Mouse (Mus musculus) hindbrain, embryonic 13.5 days (tissue): ENCODE measurements around the gene Cnr2. TPM values are rescaled to one million over a fixed set of nuclear protein-coding genes. Genes with fewer than 3 reads are reported as not detected.

Experiments
- ATAC-seq: fragments of 200-750 bp; cut with Nextera tagmentation; 2 replicates; pipeline ENCODE4 v1.8.0; 2017; ENCODE audit warnings: moderate TSS enrichment; ENCODE audit not compliant: low FRiP score
- H3K27ac ChIP-seq: fragments of 300-500 bp; sonication (generic); 2 replicates; pipeline ENCODE4 v1.5.1; 2015; ENCODE audit warnings: inconsistent platforms, mild to moderate bottlenecking, moderate library complexity
- H3K27me3 ChIP-seq: fragments of 300-500 bp; sonication (generic); 2 replicates; pipeline ENCODE4 v1.6.1; 2015; ENCODE audit warnings: mild to moderate bottlenecking, inconsistent platforms
- H3K36me3 ChIP-seq: fragments of 300-500 bp; sonication (generic); 2 replicates; pipeline ENCODE4 v1.6.1; 2015; ENCODE audit warnings: mild to moderate bottlenecking, inconsistent platforms
- H3K4me1 ChIP-seq: fragments of 300-500 bp; sonication (generic); replicated peaks from 2 replicates; pipeline ENCODE4 v1.6.1; 2015; ENCODE audit warnings: inconsistent platforms
- H3K4me2 ChIP-seq: fragments of 300-500 bp; sonication (generic); 2 replicates; pipeline ENCODE4 v1.6.1; 2015; ENCODE audit warnings: inconsistent platforms, mild to moderate bottlenecking, moderate library complexity
- H3K4me3 ChIP-seq: fragments of 300-500 bp; sonication (generic); 2 replicates; pipeline ENCODE4 v1.5.1; 2015; ENCODE audit warnings: mild to moderate bottlenecking, inconsistent platforms
- H3K9ac ChIP-seq: fragments of 300-500 bp; sonication (generic); 2 replicates; pipeline ENCODE4 v1.6.1; 2015; ENCODE audit warnings: mild to moderate bottlenecking, inconsistent platforms
- H3K9me3 ChIP-seq: fragments of 300-500 bp; sonication (generic); 2 replicates; pipeline ENCODE4 v1.6.1; 2016; ENCODE audit warnings: inconsistent platforms
- WGBS: fragments of 180-500 bp; shearing (Covaris S2); methylation state at CpG from one replicate; pipeline ENCODE4 v1.1.7; 2015; 5-methylcytosine and 5-hydroxymethylcytosine counted together
- polyA plus RNA-seq: library from polyadenylated mRNA; unstranded; fragments of >200 nt; fragmentation: Nextera tagmentation; extraction: Ambion mirVana; gene quantifications from 2 replicates; pipeline ENCODE4 v1.2.1, GENCODE M21; 2015

Gene Cnr2
- polyA plus RNA-seq, 1 experiment from 2014 or later = 0.17 TPM

- Histone ChIP-seq H3K4me1 (peaks cover 25% of the 10 kb centered on the region), H3K9me3 (no peaks in the 10 kb centered on the region), H3K36me3 (no peaks in the 10 kb centered on the region), H3K27me3 (no peaks in the 10 kb centered on the region), H3K9ac (no peak overlapping the region), H3K4me2 (no peak overlapping the region), H3K4me3 (no peak overlapping the region), H3K27ac (no peak overlapping the region)
- 95% methylated on average over 6 of the region's 6 CpGs for WGBS
- ATAC-seq = no peak
Measured at GRCm38 (mm10) chr4:135880018-135880417, 15.2 kb upstream of the Cnr2 start.

DNA sequence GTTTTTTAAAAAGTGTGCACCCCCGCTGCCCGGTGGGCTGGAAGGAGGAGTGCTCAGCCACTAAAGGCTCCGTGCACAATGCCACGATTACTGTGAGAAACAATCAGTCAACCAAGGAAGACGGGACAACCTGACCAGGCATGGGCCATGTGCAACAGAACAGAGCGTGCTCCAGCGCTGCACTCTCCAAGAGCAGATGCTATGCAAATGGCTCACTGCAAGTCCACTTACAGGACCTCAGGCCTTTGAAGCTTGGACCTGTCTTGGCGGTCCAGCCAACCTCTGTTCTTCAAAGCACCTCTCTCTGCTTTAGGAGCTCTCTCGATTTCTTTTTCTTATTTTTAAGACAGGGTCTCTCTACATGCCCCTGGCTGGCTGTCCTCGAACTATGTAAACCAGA is 14.6 kb upstream of the Cnr2 start:
- H3K4me2 ChIP-seq = no peak overlapping the region
- 82% methylated on average over 10 of the region's 10 CpGs for WGBS

GRCm38 (mm10) chr4:135882023-135882422 is 13.2 kb upstream of the Cnr2 start:
- WGBS = 89% methylated on average over 6 of the region's 6 CpGs
- no peaks in the 10 kb centered on the region for H3K27me3 ChIP-seq
- no peak overlapping the region for H3K9ac ChIP-seq
- no peak overlapping the region for H3K4me3 ChIP-seq
- no peak for ATAC-seq
- H3K27ac ChIP-seq = no peak overlapping the region
- H3K4me2 ChIP-seq = no peak overlapping the region
- H3K4me1 ChIP-seq = peaks cover 6% of the 10 kb centered on the region
- no peaks in the 10 kb centered on the region for H3K36me3 ChIP-seq
- H3K9me3 ChIP-seq = no peaks in the 10 kb centered on the region

More for the DNA sequence above, 14.6 kb upstream of the Cnr2 start:
- H3K4me1 ChIP-seq = peaks cover 20% of the 10 kb centered on the region
- no peak for ATAC-seq
- no peaks in the 10 kb centered on the region for H3K9me3 ChIP-seq
- no peaks in the 10 kb centered on the region for H3K36me3 ChIP-seq
- H3K9ac ChIP-seq = no peak overlapping the region
- H3K27me3 ChIP-seq = no peaks in the 10 kb centered on the region
- H3K27ac ChIP-seq = no peak overlapping the region
- H3K4me3 ChIP-seq = no peak overlapping the region

DNA sequence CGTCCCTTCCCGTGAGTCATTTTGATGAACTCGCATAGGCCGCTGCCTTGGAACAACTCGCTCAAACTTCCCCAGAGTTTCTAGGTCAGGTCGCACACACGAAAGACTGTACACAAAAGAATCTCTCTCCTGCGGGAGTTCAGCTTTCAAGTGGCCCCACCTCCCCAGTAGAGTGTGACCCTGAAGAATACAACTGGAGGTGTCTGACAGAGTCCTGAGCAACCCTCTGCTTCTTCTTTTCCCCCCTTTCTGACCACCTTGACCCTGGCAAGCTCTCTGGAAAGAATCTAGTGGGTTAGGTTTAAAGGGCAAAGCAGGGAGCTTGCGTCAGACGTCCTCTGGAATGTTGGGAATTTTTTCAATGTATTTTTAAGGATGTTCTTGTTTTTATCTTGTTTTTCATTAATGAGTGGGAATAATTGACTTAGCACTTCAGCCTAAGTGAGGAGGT is 11.8 kb upstream of the Cnr2 start:
- WGBS = 46% methylated on average over 10 of the region's 10 CpGs
- Histone ChIP-seq H3K9ac (no peak overlapping the region), H3K4me3 (no peak overlapping the region), H3K4me1 (0 out of 2 replicates have a peak, but pooled peaks cover 4% of the 10 kb centered on the region), H3K27ac (no peak overlapping the region), H3K4me2 (no peak overlapping the region), H3K9me3 (no peaks in the 10 kb centered on the region), H3K27me3 (no peaks in the 10 kb centered on the region), H3K36me3 (no peaks in the 10 kb centered on the region)
- no peak for ATAC-seq

DNA sequence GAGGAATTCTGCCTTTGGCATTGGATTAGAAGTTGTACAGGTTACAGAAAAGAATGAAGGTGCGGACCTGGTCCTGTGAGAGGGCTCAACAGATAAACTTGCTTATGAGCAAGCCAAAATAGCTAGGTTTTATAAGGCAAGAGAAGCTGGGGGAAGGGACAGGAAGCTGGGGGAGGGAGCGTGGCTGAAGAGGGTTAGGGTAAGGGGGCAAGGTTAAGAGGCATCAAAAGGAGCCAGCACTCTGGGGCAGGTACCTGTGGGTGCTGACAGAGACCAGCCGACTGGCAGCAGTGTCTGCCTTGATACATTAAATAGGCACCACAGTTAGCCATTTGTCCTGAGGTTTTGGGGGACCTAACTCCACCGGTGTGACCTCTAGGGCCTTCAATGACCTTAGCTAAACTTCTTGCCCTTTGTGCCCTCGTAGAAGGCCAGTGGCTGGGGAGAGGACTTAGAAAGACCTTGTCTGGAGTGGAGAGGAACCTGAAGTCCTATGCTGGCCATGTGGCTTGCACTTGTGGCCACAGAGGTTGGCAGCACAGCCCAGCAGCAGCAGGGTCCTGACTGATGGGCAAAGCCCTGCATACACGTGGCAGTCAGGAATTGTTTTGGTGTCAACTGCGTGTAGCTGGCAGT is 11.2 kb upstream of the Cnr2 start:
- ATAC-seq = no peak
- Histone ChIP-seq H3K4me2 (no peak overlapping the region), H3K4me3 (no peak overlapping the region), H3K9ac (no peak overlapping the region), H3K27ac (no peak overlapping the region), H3K27me3 (no peaks in the 10 kb centered on the region), H3K4me1 (0 out of 2 replicates have a peak, but pooled peaks cover 4% of the 10 kb centered on the region), H3K36me3 (no peaks in the 10 kb centered on the region), H3K9me3 (no peaks in the 10 kb centered on the region)
- 73% methylated on average over 7 of the region's 7 CpGs for WGBS

DNA sequence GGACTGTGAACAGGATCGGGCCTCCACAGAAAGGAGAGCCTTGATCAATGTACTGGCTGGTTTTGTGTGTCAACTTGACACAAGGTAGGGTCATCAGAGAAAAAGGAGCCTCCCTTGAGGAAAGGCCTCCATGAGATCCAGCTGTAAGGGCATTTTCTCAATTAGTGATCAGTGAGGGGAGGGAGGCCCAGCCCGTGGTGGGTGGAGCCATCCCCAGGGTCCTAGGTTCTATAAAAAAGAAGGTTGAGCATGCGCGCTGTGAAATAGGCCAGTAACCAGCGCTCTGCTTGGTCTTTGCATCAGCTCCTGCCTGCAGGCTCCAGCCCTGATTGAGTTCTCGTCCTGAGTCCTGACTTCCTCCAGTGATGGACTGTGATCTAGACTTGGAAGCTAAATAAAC is 10.7 kb upstream of the Cnr2 start:
- H3K4me2 ChIP-seq = no peak overlapping the region
- no peak for ATAC-seq
- no peak overlapping the region for H3K4me3 ChIP-seq
- H3K9ac ChIP-seq = no peak overlapping the region
- 0 out of 2 replicates have a peak, but pooled peaks cover 4% of the 10 kb centered on the region for H3K4me1 ChIP-seq
- H3K9me3 ChIP-seq = no peaks in the 10 kb centered on the region
- H3K27ac ChIP-seq = no peak overlapping the region
- no peaks in the 10 kb centered on the region for H3K36me3 ChIP-seq
- no peaks in the 10 kb centered on the region for H3K27me3 ChIP-seq
- WGBS = 52% methylated on average over 6 of the region's 6 CpGs

DNA sequence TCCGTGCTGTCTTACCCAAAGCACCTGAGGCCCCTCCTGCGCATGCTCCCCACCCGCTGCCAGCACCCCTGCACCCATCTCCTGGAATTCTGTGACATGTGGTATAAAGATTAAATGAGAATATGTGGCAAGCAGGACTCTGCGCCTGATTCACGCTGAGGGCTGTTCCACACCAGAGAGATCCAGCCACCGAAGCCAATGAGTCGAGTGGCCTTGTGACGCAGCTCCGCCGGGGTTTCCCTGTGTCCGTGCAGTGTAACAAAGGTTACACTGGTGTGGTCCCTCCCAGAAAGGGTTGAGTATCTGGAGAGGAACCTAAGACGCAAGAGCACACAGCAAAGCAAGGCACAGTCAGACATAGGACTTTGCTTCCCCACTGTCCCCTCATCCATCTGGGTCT is 9.5 kb upstream of the Cnr2 start:
- no peak overlapping the region for H3K27ac ChIP-seq
- no peak overlapping the region for H3K4me2 ChIP-seq
- no peak overlapping the region for H3K4me3 ChIP-seq
- no peaks in the 10 kb centered on the region for H3K27me3 ChIP-seq
- no peak for ATAC-seq
- no peaks in the 10 kb centered on the region for H3K36me3 ChIP-seq
- 0 out of 2 replicates have a peak, but pooled peaks cover 4% of the 10 kb centered on the region for H3K4me1 ChIP-seq
- H3K9me3 ChIP-seq = no peaks in the 10 kb centered on the region
- no peak overlapping the region for H3K9ac ChIP-seq
- WGBS = 93% methylated on average over 12 of the region's 12 CpGs

DNA sequence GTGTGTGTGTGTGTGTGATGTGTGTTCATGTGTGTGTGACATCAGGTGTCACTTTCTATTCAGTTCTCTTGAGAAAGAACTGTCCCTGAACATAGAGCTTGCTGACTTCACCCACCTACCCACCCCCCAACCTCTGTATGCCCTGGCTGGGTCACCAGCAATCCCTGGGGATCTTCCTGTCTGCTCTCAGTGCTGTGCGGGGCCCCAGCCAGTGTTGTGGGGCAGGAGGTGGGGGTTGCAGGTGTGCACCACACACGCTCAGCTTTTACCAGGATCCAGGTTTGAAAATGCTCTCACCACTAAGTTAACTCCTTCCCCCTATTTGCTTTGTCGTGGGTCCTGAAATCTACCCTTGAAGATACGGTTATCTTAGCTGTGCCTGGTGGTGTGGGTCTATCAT is 9.0 kb upstream of the Cnr2 start:
- Histone ChIP-seq H3K4me1 (0 out of 2 replicates have a peak, but pooled peaks cover 4% of the 10 kb centered on the region), H3K27me3 (no peaks in the 10 kb centered on the region), H3K27ac (no peak overlapping the region), H3K4me3 (no peak overlapping the region), H3K4me2 (no peak overlapping the region), H3K36me3 (no peaks in the 10 kb centered on the region), H3K9me3 (no peaks in the 10 kb centered on the region), H3K9ac (no peak overlapping the region)
- no peak for ATAC-seq
- WGBS = 91% methylated on average over 4 of the region's 4 CpGs

DNA sequence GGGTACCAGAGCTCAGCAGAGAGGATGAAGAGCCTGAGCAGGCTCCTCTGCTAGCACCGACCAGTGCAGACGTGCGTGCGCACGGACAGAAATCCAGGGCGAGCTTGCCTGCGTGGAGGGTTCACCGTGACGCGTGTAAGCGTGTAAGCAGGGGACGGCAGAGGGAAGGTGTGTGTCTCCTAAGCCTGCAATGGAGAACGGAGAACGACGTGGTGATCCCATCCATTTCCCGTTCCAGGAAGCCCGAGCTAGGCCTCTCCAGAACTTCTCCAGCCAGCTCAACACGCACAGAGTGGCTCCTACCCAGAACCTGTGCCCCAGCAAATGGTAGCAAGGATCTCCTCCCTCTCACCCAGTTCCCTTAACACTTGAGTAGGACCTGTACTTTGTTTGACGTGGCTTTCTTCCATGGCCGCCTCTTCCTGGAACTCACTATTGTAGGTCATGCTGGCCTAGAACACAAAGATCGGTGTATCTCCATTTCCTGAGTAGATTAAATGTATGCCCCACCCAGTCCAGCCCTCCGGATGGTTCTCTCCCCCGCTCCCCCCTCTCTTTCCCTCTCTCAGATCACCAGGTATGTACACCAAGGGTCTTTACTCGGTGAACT is 6.6 kb upstream of the Cnr2 start:
- Histone ChIP-seq H3K27me3 (no peaks in the 10 kb centered on the region), H3K36me3 (no peaks in the 10 kb centered on the region), H3K9me3 (no peaks in the 10 kb centered on the region), H3K9ac (no peak overlapping the region), H3K4me1 (0 out of 2 replicates have a peak, but pooled peaks cover 4% of the 10 kb centered on the region), H3K27ac (no peak overlapping the region), H3K4me2 (no peak overlapping the region), H3K4me3 (no peak overlapping the region)
- 94% methylated on average over 24 of the region's 24 CpGs for WGBS
- no peak for ATAC-seq

DNA sequence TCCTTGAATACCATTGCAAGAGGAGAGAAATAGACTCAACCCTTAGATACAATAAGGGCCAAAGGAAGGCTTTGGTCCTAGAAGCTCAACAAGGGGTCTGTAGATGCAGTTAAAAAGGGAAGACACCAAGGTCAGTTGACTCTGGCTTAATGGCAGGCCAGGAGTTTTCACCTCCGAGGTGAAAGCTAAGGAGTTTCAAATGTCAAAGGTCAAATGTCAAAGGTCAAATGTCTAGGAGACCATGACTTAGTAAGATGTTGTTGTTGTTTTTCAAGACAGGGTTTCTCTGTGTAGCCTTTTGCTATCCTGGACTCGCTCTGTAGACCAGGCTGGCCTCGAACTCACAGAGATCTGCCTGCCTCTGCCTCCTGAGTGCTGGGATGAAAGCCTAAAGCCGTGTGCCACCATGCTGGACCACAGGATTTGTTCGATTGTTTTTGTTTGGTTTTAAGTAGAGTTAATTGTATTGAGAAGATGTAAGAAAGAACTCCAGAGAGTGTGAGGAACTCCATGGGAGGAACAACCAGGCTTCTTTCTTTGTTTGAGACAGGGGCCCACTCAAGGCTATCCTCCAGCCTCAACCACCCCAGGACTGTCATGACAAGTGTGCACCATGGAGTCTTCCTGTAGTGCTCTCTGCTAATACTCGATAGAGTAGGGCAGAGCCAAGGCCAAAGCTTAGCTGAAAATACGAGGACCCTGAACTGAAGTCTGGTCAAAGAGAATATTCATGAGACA is 5.9 kb upstream of the Cnr2 start:
- H3K36me3 ChIP-seq = no peaks in the 10 kb centered on the region
- WGBS = 86% methylated on average over 7 of the region's 7 CpGs
- no peaks in the 10 kb centered on the region for H3K27me3 ChIP-seq
- no peaks in the 10 kb centered on the region for H3K9me3 ChIP-seq
- H3K4me1 ChIP-seq = 0 out of 2 replicates have a peak, but pooled peaks cover 2% of the 10 kb centered on the region
- H3K4me2 ChIP-seq = no peak overlapping the region
- no peak overlapping the region for H3K27ac ChIP-seq
- ATAC-seq = no peak
- H3K4me3 ChIP-seq = no peak overlapping the region
- H3K9ac ChIP-seq = no peak overlapping the region

DNA sequence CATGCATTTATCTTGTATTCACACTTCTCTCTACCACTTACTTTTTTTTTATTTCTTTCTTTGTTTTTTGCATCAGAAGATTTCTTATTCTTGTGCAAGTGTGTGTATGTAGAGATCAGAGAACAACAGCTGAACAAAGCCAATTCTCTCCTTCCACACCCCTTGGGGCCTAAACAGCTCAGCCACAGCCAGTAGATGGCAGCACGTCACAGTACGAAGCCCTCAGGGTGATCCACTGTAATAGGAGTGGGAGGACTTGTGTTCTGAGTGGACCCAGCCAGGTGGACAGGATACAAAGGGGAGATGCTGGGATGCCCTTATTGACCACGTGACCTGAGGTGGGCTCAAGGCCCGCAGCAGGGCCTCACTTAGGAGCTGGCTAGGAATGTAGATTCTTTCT is 5.3 kb upstream of the Cnr2 start:
- Histone ChIP-seq H3K9ac (no peak overlapping the region), H3K36me3 (no peaks in the 10 kb centered on the region), H3K4me2 (no peak overlapping the region), H3K27me3 (no peaks in the 10 kb centered on the region), H3K27ac (no peak overlapping the region), H3K9me3 (no peaks in the 10 kb centered on the region), H3K4me3 (no peak overlapping the region), H3K4me1 (no peaks in the 10 kb centered on the region)
- 7% methylated on average over 4 of the region's 4 CpGs for WGBS
- 0 out of 2 replicates have a peak, but pooled peaks have one; percentile 49 for ATAC-seq

DNA sequence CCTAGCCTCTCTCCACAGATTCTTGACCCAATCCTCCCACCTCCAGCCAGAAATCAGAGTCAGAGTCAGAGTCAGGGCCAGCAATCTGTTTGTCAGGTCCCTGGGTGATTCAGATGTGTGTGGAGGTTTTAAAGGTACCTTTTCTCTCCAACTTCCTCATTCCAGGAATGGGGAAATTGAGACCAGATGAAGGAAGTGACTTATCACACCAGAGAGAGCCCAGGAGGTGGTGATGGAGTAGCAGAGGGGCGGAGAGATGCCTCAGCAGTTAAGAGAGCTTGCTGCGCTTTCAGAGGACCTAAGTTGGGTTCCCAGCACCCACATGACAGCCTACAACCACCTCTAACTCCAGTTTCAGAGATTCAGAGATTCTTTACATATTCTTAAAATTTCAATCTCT is 3.7 kb upstream of the Cnr2 start:
- WGBS = 88% methylated on average over 2 of the region's 2 CpGs
- Histone ChIP-seq H3K9me3 (no peaks in the 10 kb centered on the region), H3K27ac (no peak overlapping the region), H3K4me3 (no peak overlapping the region), H3K4me2 (no peak overlapping the region), H3K36me3 (no peaks in the 10 kb centered on the region), H3K27me3 (no peaks in the 10 kb centered on the region), H3K4me1 (no peaks in the 10 kb centered on the region), H3K9ac (no peak overlapping the region)
- no peak for ATAC-seq
